Mouse (Mus musculus): ENCODE measurements around the gene Slc25a36. TPM values are rescaled to one million over a fixed set of nuclear protein-coding genes. Genes with fewer than 3 reads are reported as not detected.

The Slc25a36 gene
- polyA plus RNA-seq, 1 experiment, result 8.5 TPM

DNA sequence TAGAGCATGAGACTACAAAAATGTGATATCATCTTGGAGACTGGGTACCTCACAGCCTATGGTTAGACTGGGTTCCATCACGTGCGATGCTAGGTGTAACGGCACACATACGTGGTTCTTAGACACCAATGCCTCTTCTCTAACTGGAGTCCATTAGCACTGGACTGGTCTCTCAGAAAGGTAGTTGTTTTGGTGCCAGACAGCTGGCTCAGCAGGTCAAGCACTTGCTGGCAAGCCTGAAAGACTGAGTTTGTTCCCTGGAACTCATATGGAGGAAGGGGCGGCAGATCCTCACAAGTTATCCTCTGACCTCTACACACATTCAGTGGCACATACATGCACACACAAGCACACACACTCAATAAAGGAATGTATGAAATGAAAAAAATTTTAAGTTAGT, 32.5 kb upstream of the Slc25a36 start:
- no peak for DNase-seq (ENCODE audit: low read depth in 1 of 2, low spot score in 2 of 2)
- no peaks in the 10 kb centered on the region for H3K27me3 ChIP-seq (ENCODE audit: control insufficient read depth, insufficient read depth, low read length)
- H3K36me3 ChIP-seq (ENCODE audit: control insufficient read depth, insufficient read depth, low read length), result no peaks in the 10 kb centered on the region
- WGBS, result 83% methylated on average over 5 of the region's 5 CpGs
- TF ChIP-seq CTCF (IDR thresholded peaks at IDR 0.05; ENCODE audit: extremely low read depth, insufficient read depth, insufficient read length, insufficient replicate concordance) (no peak), POLR2A (IDR thresholded peaks at IDR 0.05; ENCODE audit: low read depth, low read length) (no peak)
- H3K4me3 ChIP-seq (ENCODE audit: extremely low read depth, insufficient read depth, insufficient read length), result no peak overlapping the region
- no peak overlapping the region for H3K27ac ChIP-seq (ENCODE audit: insufficient read depth, low read length)
- no peaks in the 10 kb centered on the region for H3K4me1 ChIP-seq (ENCODE audit: control insufficient read depth, insufficient read depth, insufficient read length)

DNA sequence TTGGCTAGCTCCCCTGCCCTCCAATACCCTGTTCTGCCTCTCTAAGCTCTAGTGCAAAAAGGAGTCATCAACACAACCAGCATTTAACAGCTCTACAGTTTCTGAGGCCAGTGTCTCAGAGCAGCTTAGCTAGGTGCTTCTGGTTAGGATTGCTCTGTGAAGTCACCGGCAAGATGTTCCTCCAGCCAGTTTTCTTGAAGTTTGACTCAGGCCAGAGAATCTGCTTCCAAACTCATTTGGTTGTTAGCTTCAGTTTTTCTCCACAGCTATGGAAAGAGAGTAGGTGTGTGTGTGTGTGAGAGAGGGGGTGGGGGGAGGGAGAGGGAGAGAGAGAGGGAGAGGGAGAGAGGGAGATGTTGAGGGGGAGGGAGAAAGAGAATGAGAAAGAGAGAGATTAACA, 31.6 kb upstream of the Slc25a36 start:
- Histone ChIP-seq H3K4me1 (ENCODE audit: control insufficient read depth, insufficient read depth, insufficient read length) (no peaks in the 10 kb centered on the region), H3K4me3 (ENCODE audit: extremely low read depth, insufficient read depth, insufficient read length) (no peak overlapping the region), H3K36me3 (ENCODE audit: control insufficient read depth, insufficient read depth, low read length) (no peaks in the 10 kb centered on the region), H3K27me3 (ENCODE audit: control insufficient read depth, insufficient read depth, low read length) (no peaks in the 10 kb centered on the region), H3K27ac (ENCODE audit: insufficient read depth, low read length) (no peak overlapping the region)
- 90% methylated on average over 1 of the region's 1 CpGs for WGBS
- no peak for DNase-seq (ENCODE audit: low read depth in 1 of 2, low spot score in 2 of 2)
- no peak for TF ChIP-seq CTCF (IDR thresholded peaks at IDR 0.05; ENCODE audit: extremely low read depth, insufficient read depth, insufficient read length, insufficient replicate concordance)
- no peak for TF ChIP-seq POLR2A (IDR thresholded peaks at IDR 0.05; ENCODE audit: low read depth, low read length)

DNA sequence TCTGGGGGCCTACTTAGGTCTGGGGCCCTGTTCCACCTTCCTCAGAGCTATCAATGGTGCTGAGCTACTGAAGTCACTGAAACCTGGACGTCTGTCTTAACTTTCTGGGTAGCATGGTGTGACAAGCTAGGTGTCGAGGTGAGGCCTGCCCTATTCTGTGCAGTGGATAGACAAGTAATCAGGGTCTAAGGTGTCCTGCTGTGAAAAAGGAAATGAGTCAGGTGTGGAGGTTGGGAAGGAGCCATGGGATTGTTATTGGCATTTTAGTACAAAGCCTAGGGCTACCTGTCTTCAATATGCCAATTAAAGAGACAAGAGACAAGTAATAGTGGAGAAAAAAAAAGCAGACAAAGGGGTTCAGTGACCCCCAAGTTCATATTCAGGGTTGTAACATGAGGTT, 30.8 kb upstream of the Slc25a36 start:
- DNase-seq (ENCODE audit: low read depth in 1 of 2, low spot score in 2 of 2), result no peak
- no peak overlapping the region for H3K27ac ChIP-seq (ENCODE audit: insufficient read depth, low read length)
- no peaks in the 10 kb centered on the region for H3K36me3 ChIP-seq (ENCODE audit: control insufficient read depth, insufficient read depth, low read length)
- H3K27me3 ChIP-seq (ENCODE audit: control insufficient read depth, insufficient read depth, low read length), result no peaks in the 10 kb centered on the region
- 72% methylated on average over 2 of the region's 2 CpGs for WGBS
- H3K4me1 ChIP-seq (ENCODE audit: control insufficient read depth, insufficient read depth, insufficient read length), result no peaks in the 10 kb centered on the region
- TF ChIP-seq CTCF (IDR thresholded peaks at IDR 0.05; ENCODE audit: extremely low read depth, insufficient read depth, insufficient read length, insufficient replicate concordance) (no peak), POLR2A (IDR thresholded peaks at IDR 0.05; ENCODE audit: low read depth, low read length) (no peak)
- no peak overlapping the region for H3K4me3 ChIP-seq (ENCODE audit: extremely low read depth, insufficient read depth, insufficient read length)

DNA sequence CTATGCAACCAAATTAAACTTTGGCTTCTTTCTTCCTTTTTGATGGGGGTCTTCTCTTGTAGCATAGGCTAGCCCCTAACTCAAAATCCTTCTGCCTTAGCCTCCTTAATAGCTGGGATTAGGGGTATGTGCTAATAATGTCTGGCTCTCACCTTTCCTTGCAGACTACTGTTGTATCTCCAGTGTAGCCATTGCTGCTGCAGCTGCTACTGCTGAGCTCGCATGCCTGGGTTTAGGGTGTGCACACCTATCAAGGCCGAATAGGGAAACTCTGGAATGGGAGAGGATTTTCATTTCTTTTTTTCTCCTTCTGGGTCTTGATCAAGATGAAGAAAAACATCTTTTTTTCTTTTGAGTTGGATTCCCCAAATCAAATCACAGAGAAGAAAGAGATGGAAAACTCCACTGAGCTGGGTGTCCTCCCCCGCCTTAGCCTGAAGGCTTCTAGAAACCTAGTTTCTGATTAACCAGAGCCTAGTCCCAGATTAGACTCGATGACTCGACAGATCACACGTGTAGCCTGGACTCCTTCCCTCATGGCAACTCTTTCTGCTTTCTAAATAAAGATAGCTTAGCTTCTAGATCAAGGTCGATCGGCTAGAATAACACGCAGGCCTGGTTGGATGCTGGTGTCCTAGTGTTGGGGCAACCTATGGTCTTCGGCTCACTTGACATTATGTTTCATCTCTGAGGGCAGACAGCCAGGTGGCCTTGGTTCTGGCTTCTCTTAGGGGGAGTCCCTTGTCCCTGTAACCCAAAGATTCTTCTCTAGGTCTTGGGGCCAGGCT, 29.4 kb upstream of the Slc25a36 start:
- H3K4me1 ChIP-seq (ENCODE audit: control insufficient read depth, insufficient read depth, insufficient read length), result no peaks in the 10 kb centered on the region

DNA sequence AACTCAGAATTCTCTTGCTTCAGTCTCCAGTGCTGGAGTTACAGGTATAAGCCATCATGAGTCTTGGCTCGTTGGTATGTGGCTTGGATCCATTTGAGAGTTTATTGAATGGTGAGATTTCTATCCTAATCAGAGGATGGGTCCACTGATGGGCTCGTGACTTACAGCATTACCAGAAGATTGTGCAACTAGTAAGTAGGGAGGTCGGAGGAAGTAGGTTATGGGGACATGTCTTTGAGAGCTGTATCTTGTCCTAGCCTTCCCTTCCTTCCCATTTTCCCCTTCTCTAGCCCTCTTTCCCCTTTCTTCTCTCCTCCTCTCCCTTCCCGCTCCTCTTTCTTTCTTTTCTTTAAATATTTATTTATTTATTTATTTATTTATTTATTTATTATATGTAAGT, 26.7 kb upstream of the Slc25a36 start:
- DNase-seq (ENCODE audit: low read depth in 1 of 2, low spot score in 2 of 2), result no peak
- no peak for TF ChIP-seq POLR2A (IDR thresholded peaks at IDR 0.05; ENCODE audit: low read depth, low read length)
- TF ChIP-seq CTCF (IDR thresholded peaks at IDR 0.05; ENCODE audit: extremely low read depth, insufficient read depth, insufficient read length, insufficient replicate concordance), result no peak
- no peak overlapping the region for H3K27ac ChIP-seq (ENCODE audit: insufficient read depth, low read length)
- H3K36me3 ChIP-seq (ENCODE audit: control insufficient read depth, insufficient read depth, low read length), result no peaks in the 10 kb centered on the region
- H3K27me3 ChIP-seq (ENCODE audit: control insufficient read depth, insufficient read depth, low read length), result no peaks in the 10 kb centered on the region
- H3K4me3 ChIP-seq (ENCODE audit: extremely low read depth, insufficient read depth, insufficient read length), result no peak overlapping the region
- WGBS, result 79% methylated on average over 4 of the region's 4 CpGs
- no peaks in the 10 kb centered on the region for H3K4me1 ChIP-seq (ENCODE audit: control insufficient read depth, insufficient read depth, insufficient read length)

More for the DNA sequence above, 29.4 kb upstream of the Slc25a36 start:
- 83% methylated on average over 10 of the region's 10 CpGs for WGBS
- Histone ChIP-seq H3K27ac (ENCODE audit: insufficient read depth, low read length) (no peak overlapping the region), H3K4me3 (ENCODE audit: extremely low read depth, insufficient read depth, insufficient read length) (no peak overlapping the region), H3K27me3 (ENCODE audit: control insufficient read depth, insufficient read depth, low read length) (no peaks in the 10 kb centered on the region), H3K36me3 (ENCODE audit: control insufficient read depth, insufficient read depth, low read length) (no peaks in the 10 kb centered on the region)
- DNase-seq (ENCODE audit: low read depth in 1 of 2, low spot score in 2 of 2), result no peak
- TF ChIP-seq POLR2A (IDR thresholded peaks at IDR 0.05; ENCODE audit: low read depth, low read length) (no peak), CTCF (IDR thresholded peaks at IDR 0.05; ENCODE audit: extremely low read depth, insufficient read depth, insufficient read length, insufficient replicate concordance) (no peak)

DNA sequence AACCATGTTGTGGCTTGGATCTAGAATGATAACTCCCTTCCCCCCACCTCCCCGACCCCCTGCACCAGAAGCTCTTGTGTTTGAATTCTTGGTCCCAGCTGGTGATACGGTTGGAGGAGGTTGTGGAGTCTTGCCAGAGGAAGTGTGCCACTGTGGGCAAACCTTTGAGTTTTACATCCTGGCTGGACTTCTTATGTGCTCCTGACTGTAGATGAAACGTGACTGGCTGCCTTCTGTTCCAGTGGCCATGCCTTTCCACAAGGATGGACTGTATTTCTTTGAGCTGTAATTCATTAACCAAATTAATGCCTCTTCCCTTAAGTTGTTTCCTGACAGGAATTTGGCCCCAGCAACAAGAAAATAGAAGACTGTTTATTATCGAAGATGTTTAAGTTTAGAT, 26.2 kb upstream of the Slc25a36 start:
- Histone ChIP-seq H3K4me1 (ENCODE audit: control insufficient read depth, insufficient read depth, insufficient read length) (no peaks in the 10 kb centered on the region), H3K27ac (ENCODE audit: insufficient read depth, low read length) (no peak overlapping the region), H3K4me3 (ENCODE audit: extremely low read depth, insufficient read depth, insufficient read length) (no peak overlapping the region), H3K27me3 (ENCODE audit: control insufficient read depth, insufficient read depth, low read length) (no peaks in the 10 kb centered on the region), H3K36me3 (ENCODE audit: control insufficient read depth, insufficient read depth, low read length) (no peaks in the 10 kb centered on the region)
- WGBS, result 83% methylated on average over 4 of the region's 4 CpGs
- no peak for TF ChIP-seq POLR2A (IDR thresholded peaks at IDR 0.05; ENCODE audit: low read depth, low read length)
- TF ChIP-seq CTCF (IDR thresholded peaks at IDR 0.05; ENCODE audit: extremely low read depth, insufficient read depth, insufficient read length, insufficient replicate concordance), result no peak
- no peak for DNase-seq (ENCODE audit: low read depth in 1 of 2, low spot score in 2 of 2)

DNA sequence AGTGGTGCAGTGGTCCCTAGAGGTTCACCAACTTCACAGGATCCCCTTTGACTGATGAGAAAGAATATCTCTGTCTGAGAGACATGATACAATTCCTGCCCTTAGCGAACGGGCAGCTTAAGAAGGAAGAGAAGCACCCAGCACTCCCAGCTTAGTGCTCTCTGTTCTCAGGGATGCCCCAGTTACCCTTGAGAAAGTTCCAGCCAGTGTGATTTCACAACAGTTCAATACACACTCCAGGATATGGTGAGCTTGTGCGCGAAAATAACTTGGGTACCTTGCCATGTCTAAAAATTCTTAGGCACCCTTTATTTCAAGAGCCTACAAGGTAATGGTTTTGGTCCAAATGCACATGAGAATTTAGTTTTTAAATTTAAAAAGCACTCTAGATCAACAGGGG, 24.9 kb upstream of the Slc25a36 start:
- no peak for TF ChIP-seq POLR2A (IDR thresholded peaks at IDR 0.05; ENCODE audit: low read depth, low read length)
- TF ChIP-seq CTCF (IDR thresholded peaks at IDR 0.05; ENCODE audit: extremely low read depth, insufficient read depth, insufficient read length, insufficient replicate concordance), result no peak
- no peak overlapping the region for H3K27ac ChIP-seq (ENCODE audit: insufficient read depth, low read length)
- DNase-seq (ENCODE audit: low read depth in 1 of 2, low spot score in 2 of 2), result no peak
- H3K27me3 ChIP-seq (ENCODE audit: control insufficient read depth, insufficient read depth, low read length), result no peaks in the 10 kb centered on the region
- no peak overlapping the region for H3K4me3 ChIP-seq (ENCODE audit: extremely low read depth, insufficient read depth, insufficient read length)
- 95% methylated on average over 4 of the region's 4 CpGs for WGBS
- H3K36me3 ChIP-seq (ENCODE audit: control insufficient read depth, insufficient read depth, low read length), result no peaks in the 10 kb centered on the region
- no peaks in the 10 kb centered on the region for H3K4me1 ChIP-seq (ENCODE audit: control insufficient read depth, insufficient read depth, insufficient read length)
